Mouse (Mus musculus) heart, adult 10 weeks (tissue): Measurements from ENCODE around the gene Gm7954. TPM values are rescaled to one million over a fixed set of nuclear protein-coding genes. Genes with fewer than 3 reads are reported as not detected.

ENCODE experiments used
- polyA plus RNA-seq: library from polyadenylated mRNA; stranded (reverse); fragments of 350-450 nt; fragmentation: Illumina TruSeq; extraction: RNeasy Lipid Tissue Mini Kit (QIAGEN cat#74804); gene quantifications from one replicate; pipeline ENCODE4 v1.2.3, GENCODE M21; 2014; ENCODE audit warnings: low read depth, low replicate concordance

The Gm7954 gene
- polyA plus RNA-seq = not detected

DNA sequence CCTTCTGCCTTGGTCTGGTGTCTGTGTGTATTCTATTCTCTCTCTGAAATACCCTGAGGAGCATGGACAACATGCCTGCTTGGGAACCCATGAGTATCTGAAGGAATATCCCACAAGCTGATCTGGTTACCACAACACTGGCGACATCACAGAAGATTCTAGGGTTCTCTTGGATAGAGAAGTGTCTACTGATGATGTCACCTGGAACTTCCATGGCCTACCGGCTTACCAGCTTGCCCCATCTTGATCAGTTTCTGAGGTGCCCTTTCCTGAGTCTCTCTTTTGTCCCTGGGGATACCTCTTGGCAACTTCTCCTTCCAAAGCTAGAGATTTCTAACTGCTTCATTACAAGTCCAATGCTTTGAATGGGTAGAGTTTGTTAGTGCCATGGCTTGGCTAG lies at the start of gene Gm7954:
Gm7954 (minus strand) TSS at position 101 of the 400 bp plus-strand sequence.

DNA sequence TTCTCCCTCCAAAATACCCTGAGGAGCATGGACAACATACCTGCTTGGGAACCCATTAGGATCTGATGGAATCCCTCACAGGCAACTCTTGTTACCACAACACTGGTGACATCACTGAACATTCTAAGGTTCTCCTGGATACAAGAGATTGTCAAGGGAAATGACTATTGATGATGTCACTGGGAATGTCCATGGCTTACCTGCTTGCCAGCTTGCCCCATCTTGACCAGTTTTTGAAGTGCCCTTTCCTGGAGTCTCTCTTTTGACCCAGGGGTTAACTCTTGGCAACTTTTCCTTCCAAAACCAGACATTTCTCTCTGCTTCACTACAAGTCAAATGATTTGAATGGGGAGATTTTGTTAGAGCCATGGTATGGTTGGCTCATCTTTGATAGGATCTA lies 36.1 kb upstream of the Gm7954 start, which contains the start of gene Gm3486:
Gm3486 (minus strand) TSS at position 101 of the 400 bp plus-strand sequence.

DNA sequence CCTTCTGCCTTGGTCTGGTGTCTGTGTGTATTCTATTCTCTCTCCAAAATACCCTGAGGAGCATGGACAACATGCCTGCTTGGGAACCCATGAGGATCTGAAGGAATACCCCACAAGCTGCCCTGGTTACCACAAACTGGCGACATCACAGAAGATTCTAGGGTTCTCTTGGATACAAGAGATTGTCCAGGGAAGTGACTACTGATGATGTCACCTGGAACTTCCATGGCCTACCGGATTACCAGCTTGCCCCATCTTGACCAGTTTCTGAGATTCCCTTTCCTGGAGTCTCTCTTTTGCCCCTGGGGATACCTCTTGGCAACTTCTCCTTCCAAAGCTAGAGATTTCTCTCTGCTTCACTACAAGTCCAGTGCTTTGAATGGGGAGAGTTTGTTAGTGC lies 45.1 kb downstream of the Gm7954 start, which contains the start of gene Gm6482:
Gm6482 (minus strand) TSS at position 101 of the 400 bp plus-strand sequence.

Other genes starting within 250 kb of the Gm7954 start
- not detected for gene Gm2832, start 174.7 kb downstream of the Gm7954 start, polyA plus RNA-seq
- not detected for gene Gm5798, start 104.9 kb downstream of the Gm7954 start, polyA plus RNA-seq
- not detected for gene Gm7945, start 67.1 kb downstream of the Gm7954 start, polyA plus RNA-seq
- not detected for gene Gm6482, start 45.2 kb downstream of the Gm7954 start, polyA plus RNA-seq
- gene Gm3486, start 36.0 kb upstream of the Gm7954 start, polyA plus RNA-seq = not detected
- not detected for gene Gm7970, start 102.1 kb upstream of the Gm7954 start, polyA plus RNA-seq
- not detected for gene 1700049E17Rik2, start 119.7 kb upstream of the Gm7954 start, polyA plus RNA-seq
- gene Gm3072, start 171.1 kb upstream of the Gm7954 start, polyA plus RNA-seq = not detected
- not detected for gene Gm3676, start 193.0 kb upstream of the Gm7954 start, polyA plus RNA-seq
- gene Gm8068, start 248.4 kb upstream of the Gm7954 start, polyA plus RNA-seq = not detected